Mouse (Mus musculus) thymus, adult 2 months (tissue): ENCODE data around the gene Fcho2. TPM values are rescaled to one million over a fixed set of nuclear protein-coding genes. Genes with fewer than 3 reads are reported as not detected.
A peak's percentile ranks its signal among the peaks of the same experiment; 100 is the strongest.

Experiments
- DNase-seq: peaks from one replicate; pipeline ENCODE4 v3.0.0; 2021
- H3K27ac ChIP-seq: fragments of 200-500 bp; 2 replicates; pipeline ENCODE4 v1.5.1; 2012; ENCODE audit warnings: low read length, control low read depth; ENCODE audit not compliant: control insufficient read depth, insufficient read depth
- H3K27me3 ChIP-seq: fragments of 200-500 bp; 2 replicates; pipeline ENCODE4 v1.6.1; 2012; ENCODE audit warnings: mild to moderate bottlenecking, low read length, moderate library complexity, mixed read lengths; ENCODE audit not compliant: control insufficient read depth, insufficient read depth
- H3K36me3 ChIP-seq: fragments of 200-500 bp; 2 replicates; pipeline ENCODE4 v1.6.1; 2012; ENCODE audit warnings: mild to moderate bottlenecking, low read length, moderate library complexity; ENCODE audit not compliant: control insufficient read depth, insufficient read depth
- H3K4me1 ChIP-seq: fragments of 200-500 bp; replicated peaks from 2 replicates; pipeline ENCODE4 v1.6.1; 2012; ENCODE audit warnings: low read length; ENCODE audit not compliant: control insufficient read depth, insufficient read depth
- H3K4me3 ChIP-seq: fragments of 200-500 bp; 2 replicates; pipeline ENCODE4 v1.5.1; 2012; ENCODE audit warnings: mild to moderate bottlenecking, low read length, control low read depth, moderate library complexity; ENCODE audit not compliant: control insufficient read depth, insufficient read depth
- CTCF ChIP-seq: fragments of 200-500 bp; IDR thresholded peaks from 2 replicates; pipeline ENCODE4 v1.5.1; 2012; ENCODE audit warnings: mild to moderate bottlenecking, control low read depth, low read length, moderate library complexity, borderline replicate concordance; ENCODE audit not compliant: control insufficient read depth, poor library complexity, insufficient read depth; ENCODE audit errors: extremely low read depth
- POLR2A ChIP-seq: fragments of 200-500 bp; IDR thresholded peaks from 2 replicates; pipeline ENCODE4 v1.6.1; 2012; ENCODE audit warnings: mild to moderate bottlenecking, low read length, control low read depth, moderate library complexity; ENCODE audit not compliant: control insufficient read depth, poor library complexity, insufficient read depth; ENCODE audit errors: extremely low read depth
- WGBS: fragments of 180-500 bp; shearing (Covaris S2); methylation state at CpG from one replicate; pipeline ENCODE4 v1.1.7; 2018; 5-methylcytosine and 5-hydroxymethylcytosine counted together
- polyA plus RNA-seq: library from polyadenylated mRNA; depleted of rRNA; stranded (reverse); fragments of >200 nt; gene quantifications from 2 replicates; pipeline ENCODE4 v1.2.3, GENCODE M21; 2012

The Fcho2 gene
- polyA plus RNA-seq, 1 experiment: 10.7 TPM

GRCm38 (mm10) chr13:98816571-98816970 lies 1.3 kb upstream of the Fcho2 start:
- no peaks in the 10 kb centered on the region; the same call in 1 of the 2 replicates for H3K4me1 ChIP-seq
- TF ChIP-seq CTCF: no peak
- no peak for TF ChIP-seq POLR2A
- no peak for DNase-seq
- no peak overlapping the region for H3K4me3 ChIP-seq
- no peak overlapping the region for H3K27ac ChIP-seq
- no peaks in the 10 kb centered on the region for H3K27me3 ChIP-seq
- no peaks in the 10 kb centered on the region for H3K36me3 ChIP-seq
- WGBS: 96% methylated on average over 9 of the region's 9 CpGs

DNA sequence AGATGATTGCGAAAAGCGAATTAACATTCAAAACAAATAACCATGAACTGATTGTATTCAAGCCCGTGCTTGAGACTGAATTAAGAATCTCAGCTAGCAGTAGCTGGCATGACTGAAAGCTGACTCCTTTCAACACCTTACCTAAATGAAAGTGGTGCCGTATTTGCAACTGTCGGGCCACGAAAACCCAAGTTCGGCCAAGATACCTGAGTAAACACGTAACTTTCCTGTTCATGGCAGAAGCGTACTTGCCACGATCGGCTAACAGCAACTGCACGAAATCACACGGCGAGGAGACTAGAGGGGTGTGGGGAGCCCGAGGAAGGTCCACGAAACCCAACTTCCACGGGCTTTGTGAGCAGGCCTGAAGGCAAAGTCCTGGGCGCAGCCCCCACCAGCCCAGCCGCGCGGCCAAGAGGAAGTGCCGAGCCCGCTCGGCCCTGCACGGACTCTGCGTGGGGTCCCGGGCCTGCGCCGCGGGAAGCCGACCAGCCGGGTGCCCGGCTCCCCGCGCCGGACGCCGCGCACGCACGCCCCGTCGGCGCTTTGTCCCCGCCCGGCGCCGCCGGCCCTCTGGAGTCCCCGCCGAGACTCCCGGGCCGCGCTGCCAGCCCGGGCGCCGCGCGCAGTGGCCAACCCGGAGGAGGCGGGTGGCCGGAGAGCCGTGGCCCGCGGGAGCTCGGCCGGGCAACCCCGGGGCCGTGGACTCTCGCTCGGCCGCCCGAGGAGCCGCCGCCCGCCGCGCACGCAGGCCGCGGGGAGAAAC lies 791 bp downstream of the Fcho2 start:
- no peaks in the 10 kb centered on the region for H3K27me3 ChIP-seq
- no peaks in the 10 kb centered on the region for H3K36me3 ChIP-seq
- peak; percentile 46 for DNase-seq
- TF ChIP-seq CTCF: no peak
- no peak for TF ChIP-seq POLR2A
- under 1% methylated on average over 69 of the region's 81 CpGs for WGBS
- no peaks in the 10 kb centered on the region; the same call in 1 of the 2 replicates for H3K4me1 ChIP-seq
- no peak overlapping the region for H3K27ac ChIP-seq
- peak overlapping the region; percentile 68 for H3K4me3 ChIP-seq

GRCm38 (mm10) chr13:98813596-98814274 lies 1.5 kb downstream of the Fcho2 start:
- Histone ChIP-seq H3K4me1 (no peaks in the 10 kb centered on the region; the same call in 1 of the 2 replicates), H3K27me3 (no peaks in the 10 kb centered on the region), H3K27ac (no peak overlapping the region), H3K36me3 (no peaks in the 10 kb centered on the region), H3K4me3 (no peak overlapping the region)
- WGBS: 26% methylated on average over 12 of the region's 12 CpGs
- DNase-seq: no peak
- TF ChIP-seq CTCF: no peak
- TF ChIP-seq POLR2A: no peak

GRCm38 (mm10) chr13:98813167-98813566 lies 2.1 kb downstream of the Fcho2 start:
- DNase-seq: no peak
- Histone ChIP-seq H3K4me3 (no peak overlapping the region), H3K36me3 (no peaks in the 10 kb centered on the region), H3K4me1 (no peaks in the 10 kb centered on the region; the same call in 1 of the 2 replicates), H3K27me3 (no peaks in the 10 kb centered on the region), H3K27ac (no peak overlapping the region)
- WGBS: 75% methylated on average over 2 of the region's 2 CpGs
- TF ChIP-seq CTCF: no peak
- TF ChIP-seq POLR2A: no peak

DNA sequence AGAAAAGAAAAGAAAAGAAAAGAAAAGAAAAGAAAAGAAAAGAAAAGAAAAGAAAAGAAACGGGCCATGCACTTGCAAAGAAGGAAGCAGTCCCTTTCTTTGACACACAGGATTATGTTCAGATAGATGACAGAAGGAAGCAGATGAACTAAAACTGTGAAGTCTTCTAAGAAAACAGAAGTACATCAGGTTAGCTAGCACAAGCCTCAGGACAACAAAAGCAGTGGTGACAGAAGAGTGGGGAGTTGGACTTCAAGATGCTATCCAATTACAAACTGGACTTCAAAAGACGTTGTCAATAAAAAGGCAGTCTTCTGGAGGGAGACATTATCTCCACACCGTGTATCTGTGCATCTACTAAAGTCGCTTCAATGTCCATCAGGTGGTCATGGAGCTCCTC lies 3.0 kb downstream of the Fcho2 start:
- Histone ChIP-seq H3K4me3 (no peak overlapping the region), H3K27me3 (no peaks in the 10 kb centered on the region), H3K36me3 (no peaks in the 10 kb centered on the region), H3K27ac (no peak overlapping the region), H3K4me1 (no peaks in the 10 kb centered on the region; the same call in 1 of the 2 replicates)
- TF ChIP-seq CTCF (no peak), POLR2A (no peak)
- WGBS: 54% methylated on average over 4 of the region's 4 CpGs
- DNase-seq: no peak

DNA sequence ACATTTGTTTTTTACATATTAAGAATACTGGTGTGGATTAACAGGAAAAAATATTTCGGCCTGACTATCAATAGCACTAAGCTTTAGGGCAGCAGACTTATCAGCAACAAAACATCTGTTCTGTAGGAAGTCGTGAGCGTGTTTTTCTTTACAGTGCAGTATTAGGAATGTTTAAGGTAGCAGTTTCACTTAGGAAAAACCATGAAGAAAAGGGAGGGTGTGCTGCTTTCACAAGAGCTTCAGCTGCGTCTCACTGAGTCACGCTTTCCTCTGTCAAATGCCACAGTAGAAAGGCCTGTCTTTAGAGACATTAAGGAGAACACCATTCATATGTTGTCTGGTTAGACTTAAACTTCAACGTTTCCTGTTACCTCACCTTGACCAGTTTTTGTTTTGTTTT lies 5.1 kb downstream of the Fcho2 start:
- Histone ChIP-seq H3K4me3 (no peak overlapping the region), H3K36me3 (peaks cover 3% of the 10 kb centered on the region), H3K4me1 (no peaks in the 10 kb centered on the region), H3K27ac (no peak overlapping the region), H3K27me3 (no peaks in the 10 kb centered on the region)
- TF ChIP-seq CTCF (no peak), POLR2A (no peak)
- DNase-seq: no peak
- 34% methylated on average over 6 of the region's 6 CpGs for WGBS
